Mouse (Mus musculus) adrenal gland, adult 8-10 months (tissue): ENCODE data around the gene Rbp7. TPM values are rescaled to one million over a fixed set of nuclear protein-coding genes. Genes with fewer than 3 reads are reported as not detected.
"Not testable (repeated sequence)": the region's sequence is repeated elsewhere in the genome, so short reads cannot be mapped to it uniquely, and the experiment has no call there.

Experiments
- DNase-seq: peaks from one replicate; pipeline ENCODE4 v3.0.0; 2022
- total RNA-seq, 4 experiments: library from RNA; stranded (reverse); gene quantifications; 2 replicates each; pipeline ENCODE4 v1.2.4; 2022

The Rbp7 gene
- total RNA-seq: 10 to 100 TPM in 1 of 4 experiments, 1 to 10 TPM in 3; 3.0 to 12.9 (median 7.2) TPM

DNA sequence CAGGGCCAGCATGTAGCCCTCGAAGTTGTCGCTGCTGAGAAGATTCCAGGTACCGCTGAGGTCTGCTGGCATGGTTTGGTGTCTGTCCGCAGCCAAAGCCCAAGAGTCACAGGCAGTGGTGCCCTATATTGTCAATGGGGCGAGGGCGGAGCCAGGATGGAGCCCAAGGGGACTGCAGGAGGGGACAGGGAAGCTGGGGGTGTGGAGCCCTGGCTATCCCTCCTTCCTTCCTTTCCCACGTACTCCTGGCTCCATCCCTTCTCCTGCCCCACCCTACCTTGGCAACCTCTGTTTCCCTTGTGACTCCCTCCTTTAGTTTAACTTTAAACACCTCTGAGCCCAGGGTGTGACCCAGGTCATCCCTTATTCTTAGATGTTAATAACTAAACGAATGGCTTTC lies at the start of gene Rbp7:
TSS of gene Rbp7 (minus strand) at position 100 of the 400 bp plus-strand sequence.
- no peak for DNase-seq

DNA sequence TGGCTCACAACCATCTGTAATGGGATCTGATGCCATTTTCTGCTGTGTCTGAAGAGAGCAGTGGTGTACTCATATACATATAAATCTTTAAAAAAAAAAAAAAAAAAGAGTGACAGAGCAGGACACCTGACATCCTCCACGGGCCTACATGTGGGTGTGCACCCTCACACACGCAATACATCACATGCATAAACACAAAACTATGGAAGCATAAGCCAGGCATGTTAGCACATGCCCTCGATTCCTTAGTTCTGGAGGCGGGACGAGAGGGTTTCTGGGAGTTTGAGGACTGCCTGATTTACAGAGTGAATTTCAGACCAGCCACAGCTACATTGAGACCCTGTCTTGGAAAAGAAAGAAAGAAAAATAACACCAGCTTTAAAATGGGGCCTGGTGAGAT lies 49.6 kb upstream of the Rbp7 start:
- no peak for DNase-seq

DNA sequence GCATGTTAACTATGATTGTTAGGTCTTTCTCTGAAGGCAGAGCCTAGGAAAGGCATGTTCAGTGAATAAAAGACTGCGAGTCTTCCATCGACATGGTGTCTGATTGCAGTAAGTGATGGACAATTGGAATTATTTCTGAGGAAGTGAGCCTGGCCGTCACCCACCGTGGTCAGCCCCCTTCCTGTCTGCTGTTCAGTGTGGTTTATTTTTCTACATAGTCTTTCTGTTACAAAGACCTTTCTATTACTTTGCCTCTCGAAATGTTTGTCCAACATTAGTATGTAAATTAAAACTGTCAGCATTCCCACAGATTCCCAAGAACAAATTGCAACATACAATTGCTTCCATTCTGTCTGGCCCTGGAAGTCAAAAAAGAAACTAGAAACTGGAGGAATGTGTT lies 45.0 kb upstream of the Rbp7 start:
- no peak for DNase-seq

DNA sequence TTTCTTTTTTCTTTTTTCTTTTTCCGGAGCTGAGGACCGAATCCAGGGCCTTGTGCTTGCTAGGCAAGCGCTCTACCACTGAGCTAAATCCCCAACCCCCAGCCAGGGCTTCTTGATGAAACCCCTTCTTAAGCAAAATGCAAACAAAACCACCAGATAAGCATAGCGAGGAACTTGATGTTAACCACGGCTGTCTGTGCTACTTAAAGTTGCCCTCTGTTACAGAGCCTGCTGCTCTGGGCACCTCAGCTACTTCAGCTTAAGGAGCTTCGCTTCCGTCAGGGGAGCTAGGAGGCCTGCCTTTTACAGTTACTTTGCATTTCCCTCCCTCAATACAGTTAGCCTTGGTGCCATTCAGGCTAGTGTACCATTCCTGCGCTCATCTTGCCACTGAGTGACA lies 44.1 kb upstream of the Rbp7 start:
- no peak for DNase-seq

DNA sequence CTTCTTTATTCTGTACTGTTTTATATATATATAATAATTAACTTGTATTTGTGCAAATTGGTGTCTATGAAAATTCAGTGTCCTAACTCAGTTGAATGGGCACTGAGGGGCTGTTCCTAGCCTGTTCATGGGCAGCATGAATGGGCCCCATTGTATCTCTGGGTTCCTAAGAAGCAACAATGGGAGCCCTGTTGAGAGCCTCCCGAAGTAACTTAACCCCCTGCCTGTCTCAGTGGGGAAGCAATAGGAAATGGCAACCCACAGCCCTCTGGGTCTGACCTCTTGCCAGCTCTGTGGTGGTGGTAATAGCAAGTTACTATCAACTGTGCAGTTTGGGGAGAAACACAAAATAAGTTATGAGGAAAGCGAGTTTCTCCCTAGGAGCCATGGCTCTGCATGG lies 41.8 kb upstream of the Rbp7 start:
- DNase-seq: no peak

DNA sequence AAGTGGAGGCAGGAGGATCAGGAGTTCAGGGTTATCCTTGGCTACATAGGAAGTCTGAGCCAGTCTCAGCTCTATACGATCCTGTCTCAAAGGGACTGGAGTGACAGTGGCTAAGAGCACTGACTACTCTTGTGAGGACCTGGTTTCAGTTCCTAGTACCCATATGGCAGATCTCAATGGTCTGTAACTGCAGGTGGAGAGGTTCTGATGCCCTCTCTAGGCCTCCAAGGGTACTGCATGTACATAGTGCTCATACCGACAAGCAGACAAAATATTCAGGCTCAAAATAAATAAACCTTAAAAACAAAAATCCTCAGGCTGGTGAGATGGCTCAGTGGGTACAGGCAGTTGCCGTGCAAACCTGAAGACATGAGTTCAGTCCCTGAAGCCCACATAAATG lies 36.4 kb upstream of the Rbp7 start:
- DNase-seq: no peak

DNA sequence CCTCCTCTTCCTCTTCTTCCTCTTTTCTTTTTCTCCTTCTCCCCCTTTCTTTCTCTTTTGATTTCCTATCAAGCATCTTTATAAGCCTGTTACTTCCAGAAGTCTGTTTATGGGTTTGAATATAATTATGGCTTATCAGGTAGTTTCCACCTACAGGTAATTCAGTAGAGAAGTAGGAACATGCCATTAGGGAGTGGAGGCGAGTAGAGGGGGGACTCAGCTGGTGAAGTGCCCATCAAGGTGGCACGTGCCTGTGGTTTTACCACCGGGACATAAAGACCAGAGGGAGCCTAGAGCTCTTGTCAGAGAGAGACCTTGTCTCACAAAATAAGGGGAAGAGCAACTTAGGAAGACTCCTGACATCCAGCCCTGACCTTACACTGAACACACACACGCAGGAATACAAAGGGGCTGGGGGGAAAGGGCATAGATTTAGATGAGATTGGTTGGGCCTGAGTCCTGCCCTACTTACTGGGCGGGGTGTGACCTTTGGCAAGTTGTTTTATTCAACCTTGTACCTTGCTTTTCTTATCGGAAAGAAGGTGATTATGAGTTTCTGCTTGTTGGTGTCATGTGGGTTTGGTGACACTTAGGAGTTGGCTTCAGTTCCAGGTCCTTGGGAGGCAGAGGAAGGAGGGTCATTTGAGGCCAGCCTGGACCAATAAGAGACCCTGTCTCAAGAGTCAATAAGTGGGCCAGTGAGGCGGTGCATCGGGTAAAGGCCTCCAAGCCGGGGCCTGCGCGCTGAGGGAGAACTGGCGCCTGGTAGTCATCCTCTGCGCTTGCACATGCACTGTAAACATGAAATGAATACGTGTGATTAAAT lies 34.9 kb upstream of the Rbp7 start:
- DNase-seq: no peak

DNA sequence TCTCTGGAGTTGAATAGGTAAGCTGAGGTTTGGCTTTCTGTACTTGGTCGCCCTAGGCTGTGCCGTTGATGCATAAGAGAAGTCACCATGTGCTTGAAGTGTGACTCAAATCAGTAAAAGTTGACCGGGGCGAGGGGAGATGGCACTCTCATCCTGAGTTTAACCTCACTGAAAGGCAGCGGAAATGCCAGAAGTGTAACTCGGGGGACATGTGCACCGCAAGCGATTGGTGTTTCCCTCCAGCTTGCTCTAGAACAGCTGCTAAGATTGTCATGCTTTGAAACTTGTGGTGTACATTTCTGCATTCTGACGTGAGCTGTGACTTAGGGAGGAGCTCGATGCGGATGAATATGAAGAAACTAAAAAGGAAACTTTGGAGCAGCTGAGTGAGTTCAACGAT lies 33.0 kb upstream of the Rbp7 start:
- no peak for DNase-seq

DNA sequence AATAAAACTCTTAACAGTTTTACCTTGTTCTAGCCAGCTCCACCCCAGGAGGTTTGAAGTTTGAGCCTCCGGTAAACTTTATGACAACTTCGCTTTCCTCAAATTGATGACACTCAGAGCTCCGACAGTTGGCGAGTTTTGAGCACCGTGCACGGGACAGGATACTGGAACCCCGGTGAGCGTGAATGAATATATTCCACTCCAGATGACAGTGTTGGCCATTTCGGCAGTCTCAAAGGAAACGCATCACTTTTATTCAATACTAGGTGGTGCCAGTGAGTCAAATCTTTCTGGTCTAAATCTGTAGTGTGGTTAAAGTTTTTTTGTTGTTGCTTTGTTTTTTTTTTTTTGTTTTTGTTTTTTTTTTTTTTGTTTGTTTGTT lies 31.0 kb upstream of the Rbp7 start:
- peak; percentile 7 for DNase-seq

DNA sequence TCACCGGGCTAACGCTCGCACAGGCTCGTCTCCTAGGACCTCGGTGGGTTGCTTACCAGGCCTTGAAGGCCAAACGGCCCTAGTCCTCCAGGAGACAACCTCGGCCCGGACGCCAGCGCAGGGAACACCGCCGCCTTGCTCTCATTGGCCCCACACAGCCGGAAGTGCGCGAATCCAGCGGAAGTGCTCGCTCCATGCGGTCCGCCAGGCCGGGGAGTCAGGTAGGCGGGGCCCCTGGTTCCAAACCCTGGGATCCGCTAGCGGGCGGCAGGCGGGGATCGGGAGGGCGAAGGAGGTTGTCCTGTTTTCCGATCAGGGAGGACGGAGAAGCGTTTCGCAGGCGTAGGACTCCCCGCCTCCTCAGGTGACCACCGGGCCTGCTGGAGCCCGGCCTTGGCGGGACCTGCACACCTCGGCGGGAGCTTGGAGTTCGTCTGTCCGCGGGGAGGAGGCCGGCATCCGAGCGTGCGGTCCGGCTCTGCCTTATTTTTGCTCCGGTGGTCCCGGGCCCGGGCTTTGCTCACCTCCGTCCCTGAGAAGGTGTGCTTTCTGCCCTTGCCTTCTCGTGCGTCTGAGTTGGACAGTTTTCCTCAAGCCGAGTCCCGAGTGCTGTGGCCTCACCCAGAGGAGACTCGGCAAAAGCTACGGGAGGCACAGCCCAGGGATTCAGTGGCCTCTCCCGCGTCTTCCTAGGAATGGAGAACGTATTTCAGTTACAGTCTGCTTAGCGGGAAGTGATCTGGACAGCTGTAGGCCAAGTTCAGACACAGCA lies 30.5 kb upstream of the Rbp7 start, which contains the start of the genes Nmnat1 and Lzic:
TSS of gene Nmnat1 (minus strand) at position 150 of the 772 bp plus-strand sequence.
TSS of gene Lzic (plus strand) at position 177 of the 772 bp plus-strand sequence.
- peak; percentile 92 for DNase-seq

DNA sequence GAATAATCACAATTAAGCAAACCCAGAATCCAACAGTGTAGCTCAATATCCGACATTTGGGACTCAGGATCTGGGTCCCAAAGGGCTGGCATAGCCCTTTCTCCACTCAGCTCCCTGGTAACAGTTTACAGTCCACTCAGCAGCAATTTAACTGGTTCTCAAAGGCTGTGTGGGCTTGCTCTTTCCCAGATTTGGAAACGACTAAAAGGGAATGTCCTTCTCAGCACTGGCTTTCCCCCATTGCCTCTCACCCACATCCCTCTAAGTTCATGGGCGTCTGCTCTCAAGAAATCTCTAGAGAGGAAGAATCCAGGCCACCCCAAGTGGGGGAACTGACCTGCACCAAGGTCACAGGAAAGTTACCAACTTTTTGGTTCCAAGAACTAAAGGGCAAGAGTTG lies 29.8 kb upstream of the Rbp7 start:
- peak; percentile 28 for DNase-seq

DNA sequence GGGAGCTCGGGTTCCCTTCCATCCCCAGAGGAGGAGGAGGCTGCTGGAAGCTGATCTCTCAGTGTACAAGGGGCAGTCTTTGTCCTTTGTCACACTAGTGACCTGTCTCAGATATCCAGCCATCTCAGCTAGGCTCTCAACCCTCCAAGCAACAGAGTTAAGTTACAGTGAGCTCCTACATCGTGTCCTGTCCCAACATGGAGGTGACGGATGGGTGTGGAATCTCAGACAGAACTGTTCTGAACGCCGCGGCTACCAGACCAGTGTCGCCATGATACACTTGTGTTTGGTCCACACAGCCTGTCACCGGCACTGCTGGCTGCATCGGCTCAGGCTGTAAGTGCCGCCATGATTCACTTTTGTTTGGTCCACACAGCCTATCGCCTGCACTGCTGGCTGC lies 22.3 kb upstream of the Rbp7 start, which contains the start of gene Tmem274:
TSS of gene Tmem274 (plus strand) at position 301 of the 400 bp plus-strand sequence.
- DNase-seq: no peak

DNA sequence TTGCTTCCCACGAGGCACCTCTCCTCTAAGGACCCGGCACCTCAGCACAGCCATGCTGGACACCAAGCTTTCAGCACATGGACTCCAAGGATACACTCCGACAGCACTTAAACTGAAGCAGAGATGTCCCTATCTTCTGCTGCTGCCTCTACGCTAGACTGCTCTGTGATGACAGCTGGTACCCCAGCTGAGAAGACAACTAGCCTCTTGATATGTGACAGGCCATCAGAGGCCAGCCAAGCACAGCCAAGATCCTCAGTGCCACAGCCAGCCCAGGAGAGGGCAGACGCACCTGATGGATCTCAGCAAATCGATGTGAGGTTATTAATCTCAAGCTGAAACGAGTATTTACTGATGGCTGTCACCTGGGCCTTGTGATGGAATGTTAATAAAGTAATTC lies 20.3 kb upstream of the Rbp7 start:
- DNase-seq: no peak

DNA sequence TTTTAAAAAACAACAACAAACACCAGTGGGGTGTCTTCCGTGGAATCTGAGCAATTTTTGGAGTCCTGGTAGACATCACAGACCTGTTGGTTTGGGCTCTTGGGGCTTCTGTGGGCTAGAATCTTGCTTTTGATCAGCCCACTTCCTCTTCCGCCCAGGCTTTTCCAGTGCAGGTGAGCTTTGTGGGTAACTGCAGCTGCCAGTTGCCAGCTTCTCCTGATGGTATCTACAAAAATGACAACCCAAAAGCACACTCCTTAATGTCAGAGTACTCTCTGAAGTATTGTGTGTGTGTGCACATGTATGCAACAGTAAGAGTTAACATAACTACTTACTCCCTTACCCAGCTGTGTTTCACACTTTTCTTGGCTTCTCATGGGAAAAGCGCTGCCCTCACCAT lies 14.8 kb upstream of the Rbp7 start:
- no peak for DNase-seq

DNA sequence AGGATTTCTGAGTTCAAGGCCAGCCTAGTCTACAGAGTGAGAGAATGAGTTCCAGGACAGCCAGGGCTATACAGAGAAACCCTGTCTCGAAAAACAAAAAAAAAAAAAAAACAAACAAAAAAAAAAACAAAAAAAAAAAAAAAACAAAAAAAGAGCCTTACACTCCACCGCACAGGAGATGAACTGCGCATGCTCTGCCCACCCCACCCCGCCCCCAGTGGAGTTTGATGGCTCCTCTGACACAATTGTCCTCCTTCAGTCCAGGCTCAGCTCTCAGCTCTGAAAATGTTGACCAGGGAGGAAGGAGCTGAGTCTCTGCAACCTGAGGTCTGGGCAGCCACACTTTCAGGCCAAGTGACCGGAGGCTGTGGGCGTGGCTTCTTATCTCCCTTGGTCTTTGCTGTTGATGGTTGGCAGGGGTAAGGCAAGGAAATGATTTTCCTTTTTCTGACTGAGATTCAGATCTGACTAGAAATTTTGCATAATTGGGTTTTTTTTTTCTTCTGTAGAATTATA lies 8.7 kb upstream of the Rbp7 start:
- no peak for DNase-seq

DNA sequence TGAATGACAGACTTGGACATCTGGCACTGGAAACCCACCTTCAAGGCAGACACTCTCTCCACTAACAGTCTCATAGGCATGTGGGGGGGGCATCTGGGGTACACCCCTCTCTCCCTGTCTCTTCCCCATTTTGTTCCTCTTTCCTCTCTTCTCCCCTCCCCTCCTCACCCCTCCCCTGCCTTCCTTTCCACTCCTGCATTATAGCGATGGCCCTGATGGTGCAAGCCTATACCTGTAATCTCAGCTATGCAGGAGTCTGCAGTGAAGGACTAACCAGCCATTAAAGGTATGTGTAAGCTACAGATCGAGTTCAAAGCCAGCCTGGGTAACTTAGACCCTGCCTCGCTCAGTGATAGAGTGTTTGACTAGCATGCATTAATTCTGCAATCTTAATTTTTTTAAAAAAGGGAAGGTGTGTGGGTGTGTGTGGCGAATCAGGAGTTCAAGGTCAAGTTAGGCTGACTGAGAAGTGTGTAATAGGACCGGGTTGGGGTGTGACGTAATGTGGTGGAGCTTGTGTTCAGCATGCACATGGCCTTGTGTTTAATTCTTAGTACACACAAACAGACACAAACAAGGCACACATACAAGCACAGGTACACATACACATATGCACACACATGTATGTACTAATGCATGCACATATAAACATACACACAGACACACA lies 7.7 kb upstream of the Rbp7 start:
- no peak for DNase-seq

DNA sequence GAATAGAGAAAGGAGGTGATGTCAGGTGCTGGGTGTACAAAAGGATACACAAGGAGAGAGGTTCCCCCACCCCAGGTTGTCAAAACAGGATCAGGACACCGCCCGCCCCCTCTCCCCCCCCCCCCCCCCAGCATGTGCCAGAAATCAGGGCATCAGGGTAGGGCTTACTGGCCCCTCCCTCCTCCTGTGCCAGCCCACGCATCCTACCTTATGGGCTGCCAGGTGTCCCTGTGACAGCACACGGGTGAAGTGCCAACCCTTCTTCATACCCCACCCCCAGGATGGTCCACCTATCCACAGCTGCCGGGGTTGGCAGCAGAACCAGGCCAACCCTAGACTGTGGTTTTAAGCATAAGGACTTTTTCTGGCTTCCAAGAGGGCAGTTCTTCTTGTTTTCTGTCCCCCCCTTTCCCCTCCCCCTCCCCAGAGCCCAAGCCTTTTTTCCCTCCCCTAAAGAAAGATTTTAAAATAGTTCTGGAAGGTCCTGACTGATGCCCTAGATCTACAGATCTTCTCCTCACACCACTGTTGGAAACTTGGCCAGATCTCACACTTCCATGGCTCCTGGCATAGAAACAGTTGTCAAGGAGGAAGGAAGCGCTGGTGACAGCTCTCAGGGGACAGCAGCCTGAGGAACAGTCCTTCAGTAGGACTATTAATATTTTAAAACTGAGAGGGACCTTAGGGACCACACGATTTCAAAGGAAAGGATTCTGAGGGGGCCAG lies 7.0 kb upstream of the Rbp7 start:
- DNase-seq: no peak

DNA sequence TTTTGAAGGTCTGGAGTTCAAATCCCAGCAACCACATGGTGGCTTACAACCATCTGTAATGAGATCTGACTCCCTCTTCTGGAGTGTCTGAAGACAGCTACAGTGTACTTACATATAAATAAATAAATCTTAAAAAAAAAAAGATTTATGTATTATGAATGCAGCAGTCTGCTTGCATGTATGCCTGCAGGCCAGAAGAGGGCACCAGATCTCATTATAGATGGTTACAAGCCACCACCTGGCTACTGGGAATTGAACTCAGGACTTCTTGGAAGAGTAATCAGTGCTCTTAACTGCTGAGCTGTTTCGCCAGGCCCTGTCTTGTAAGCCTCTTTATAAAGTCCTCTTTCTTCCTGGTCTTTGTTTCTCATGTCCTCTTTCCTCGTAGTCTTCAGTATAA lies 5.7 kb upstream of the Rbp7 start:
- not testable (repeated sequence) for DNase-seq

DNA sequence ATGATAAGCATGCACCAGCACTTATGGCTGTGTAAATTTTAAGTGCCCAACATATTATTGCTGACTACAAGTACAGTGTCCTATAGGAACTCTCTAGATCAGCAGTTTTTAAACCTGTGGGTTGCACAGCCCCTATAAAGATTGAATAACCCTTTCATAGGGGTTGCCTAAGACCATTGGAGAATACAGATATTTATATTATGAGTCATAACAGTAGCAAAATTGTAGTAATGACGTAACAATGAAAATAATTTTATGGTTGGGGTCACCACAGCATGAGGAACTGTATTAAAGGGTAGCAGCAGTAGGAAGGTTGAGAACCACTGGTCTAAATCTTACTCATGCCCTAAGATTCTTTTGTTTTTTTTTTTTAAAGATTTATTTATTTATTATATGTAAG lies 4.6 kb upstream of the Rbp7 start:
- no peak for DNase-seq

DNA sequence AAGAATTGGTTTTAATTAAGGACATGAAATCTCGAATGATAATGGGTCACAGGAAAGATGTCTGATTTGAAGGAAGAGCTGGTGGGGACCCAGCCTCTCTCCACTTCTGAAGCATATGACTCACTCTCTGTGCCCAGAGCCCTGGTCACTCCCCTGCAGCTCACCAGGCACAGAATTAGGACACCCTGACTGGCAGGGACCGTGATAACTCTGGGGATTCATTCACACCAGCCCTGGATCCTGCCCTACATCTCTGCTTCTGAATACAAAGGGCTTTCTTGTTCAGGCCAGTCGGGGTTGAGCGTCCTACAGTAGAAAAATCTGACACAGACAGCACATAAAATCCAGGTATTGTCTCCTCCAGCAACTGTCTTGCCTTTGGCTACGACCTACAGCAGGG lies 3.7 kb upstream of the Rbp7 start:
- no peak for DNase-seq

DNA sequence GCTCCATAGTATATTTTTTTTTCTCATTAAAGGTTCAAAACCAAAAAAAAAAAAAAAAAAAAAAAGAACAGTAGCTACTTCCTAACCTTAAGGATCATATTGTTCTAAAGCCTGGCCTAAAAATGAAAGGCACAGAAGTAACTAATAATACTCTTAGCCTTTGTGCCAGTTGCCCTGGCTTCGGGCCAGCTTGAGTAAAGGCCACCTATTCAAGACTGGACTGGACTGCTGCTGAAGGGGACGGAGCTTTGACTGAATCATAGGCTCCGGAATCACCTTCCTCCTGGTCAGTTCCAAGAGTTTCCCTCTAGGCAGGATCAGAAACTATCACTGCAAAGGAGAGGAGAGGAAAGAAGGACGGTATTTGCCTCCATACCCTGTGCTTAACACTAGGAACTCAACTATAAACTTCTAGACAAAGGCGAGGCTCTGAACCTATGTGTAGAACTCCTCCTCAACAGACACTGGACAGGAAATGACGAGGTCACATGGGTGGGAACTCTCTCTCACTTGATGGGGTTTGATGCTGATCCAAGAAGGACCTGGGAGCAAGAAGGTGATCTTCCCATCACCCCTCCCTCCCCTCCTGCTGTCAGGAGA lies 3.2 kb upstream of the Rbp7 start:
- DNase-seq: peak; percentile 59

DNA sequence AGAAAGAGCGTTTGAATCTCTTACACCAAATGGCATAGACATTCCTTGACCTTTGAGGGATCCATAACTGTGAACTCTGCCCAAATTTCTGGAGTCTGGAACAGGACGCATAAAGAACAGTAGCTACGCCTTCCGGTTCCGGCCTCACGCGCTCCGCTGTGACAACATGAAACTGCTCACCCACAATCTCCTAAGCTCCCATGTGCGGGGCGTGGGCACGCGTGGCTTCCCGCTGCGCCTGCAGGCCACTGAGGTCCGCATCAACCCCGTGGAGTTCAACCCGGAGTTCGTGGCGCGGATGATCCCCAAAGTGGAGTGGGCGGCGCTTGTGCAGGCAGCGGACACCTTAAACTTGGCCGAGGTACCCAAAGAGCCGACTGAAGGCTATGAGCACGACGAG lies 2.4 kb upstream of the Rbp7 start:
- not testable (repeated sequence) for DNase-seq
